Mouse (Mus musculus) cortical plate, adult 2 months (tissue): Measurements from ENCODE around the gene Zfp423.

Source experiments
- CTCF ChIP-seq: fragments of 200-500 bp; IDR thresholded peaks from 2 replicates; pipeline ENCODE4 v1.5.1; 2011; ENCODE audit warnings: mild to moderate bottlenecking, control low read depth, low read length; ENCODE audit not compliant: insufficient read depth; ENCODE audit errors: extremely low read depth
- POLR2A ChIP-seq: fragments of 200-500 bp; IDR thresholded peaks from 2 replicates; pipeline ENCODE4 v1.6.1; 2011; ENCODE audit warnings: mild to moderate bottlenecking, low read length, control low read depth; ENCODE audit not compliant: insufficient read depth; ENCODE audit errors: extremely low read depth

DNA sequence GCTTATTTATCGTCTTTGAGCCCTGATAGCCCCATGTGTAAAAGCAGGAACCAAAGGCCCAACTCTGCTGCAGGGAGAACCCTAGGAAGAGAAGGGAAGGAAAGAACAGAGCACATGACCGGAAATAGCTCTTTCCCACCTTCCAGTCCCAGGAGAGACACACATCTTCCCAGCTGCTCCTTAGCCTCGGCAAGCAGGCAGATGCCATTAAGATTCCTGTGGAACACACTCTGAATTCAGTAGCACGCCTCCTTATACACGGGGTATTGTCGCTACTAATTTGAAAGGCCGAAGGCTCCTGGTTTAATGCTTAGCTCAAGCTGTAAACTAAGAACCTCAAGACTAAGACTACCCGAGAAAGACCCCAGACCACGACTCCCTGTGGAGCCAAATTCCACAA is 128.3 kb downstream of the Zfp423 start:
- TF ChIP-seq CTCF = no peak
- TF ChIP-seq POLR2A = no peak
